Mouse (Mus musculus) hindbrain, postnatal 0 days (tissue): ENCODE measurements around the gene Olfr99. TPM values are rescaled to one million over a fixed set of nuclear protein-coding genes. Genes with fewer than 3 reads are reported as not detected.

Experiments used
- ATAC-seq: fragments of 200-750 bp; cut with Nextera tagmentation; 2 replicates; pipeline ENCODE4 v1.8.0; 2017; ENCODE audit warnings: mild to moderate bottlenecking, moderate TSS enrichment, moderate library complexity
- DNase-seq: peaks from one replicate; pipeline ENCODE4 v3.0.0-alpha.2; 2015; ENCODE audit warnings: low spot score
- H3K27ac ChIP-seq: fragments of 300-500 bp; sonication (generic); 2 replicates; pipeline ENCODE4 v1.5.1; 2014; ENCODE audit warnings: mild to moderate bottlenecking
- H3K27me3 ChIP-seq: fragments of 300-500 bp; sonication (generic); 2 replicates; pipeline ENCODE4 v1.6.1; 2014; ENCODE audit warnings: low read length, mixed read lengths; ENCODE audit not compliant: insufficient read depth
- H3K36me3 ChIP-seq: fragments of 300-500 bp; sonication (generic); 2 replicates; pipeline ENCODE4 v1.6.1; 2014; ENCODE audit warnings: low read length, mixed read lengths; ENCODE audit not compliant: insufficient read depth
- H3K4me1 ChIP-seq: fragments of 300-500 bp; sonication (generic); 2 replicates; pipeline ENCODE4 v1.6.1; 2014; ENCODE audit warnings: antibody characterized with exemption, low read length, mixed read lengths; ENCODE audit not compliant: insufficient read depth
- H3K4me2 ChIP-seq: fragments of 300-500 bp; sonication (generic); 2 replicates; pipeline ENCODE4 v1.6.1; 2014; ENCODE audit warnings: low read depth, mild to moderate bottlenecking, low read length, moderate library complexity, mixed read lengths
- H3K4me3 ChIP-seq: fragments of 300-500 bp; sonication (generic); 2 replicates; pipeline ENCODE4 v1.5.1; 2014; ENCODE audit warnings: low read length
- H3K9ac ChIP-seq: fragments of 300-500 bp; sonication (generic); replicated peaks from 2 replicates; pipeline ENCODE4 v1.6.1; 2014; ENCODE audit warnings: mild to moderate bottlenecking, low read length, moderate library complexity, mixed read lengths
- H3K9me3 ChIP-seq: fragments of 300-500 bp; sonication (generic); 2 replicates; pipeline ENCODE4 v1.6.1; 2016; ENCODE audit warnings: low read length, mixed read lengths
- CTCF ChIP-seq: IDR thresholded peaks from 2 replicates; pipeline ENCODE4 v1.5.1; 2016; ENCODE audit warnings: antibody characterized with exemption, control low read depth, low read depth
- WGBS: fragments of 180-500 bp; shearing (Covaris S2); extraction: QIAGEN DNeasy Blood & Tissue Kit; methylation state at CpG from one replicate; pipeline ENCODE4 v1.1.7; 2014; 5-methylcytosine and 5-hydroxymethylcytosine counted together
- polyA plus RNA-seq: library from polyadenylated mRNA; unstranded; fragments of >200 nt; fragmentation: Nextera tagmentation; extraction: Ambion mirVana; gene quantifications from 2 replicates; pipeline ENCODE4 v1.2.1, GENCODE M21; 2015
- total RNA-seq: library from RNA; depleted of rRNA; stranded (reverse); fragments of >200 nt; gene quantifications from 2 replicates; pipeline ENCODE4 v1.2.3, GENCODE M21; 2014

Gene Olfr99
- total and polyA plus RNA-seq, 2 experiments from 2014 or later, result not detected

- 86% methylated on average over 2 of the region's 2 CpGs for WGBS
- no peak for TF ChIP-seq CTCF
- Histone ChIP-seq H3K9ac (no peak overlapping the region), H3K4me2 (no peak overlapping the region), H3K4me1 (no peaks in the 10 kb centered on the region), H3K36me3 (no peaks in the 10 kb centered on the region), H3K27me3 (no peaks in the 10 kb centered on the region), H3K27ac (no peak overlapping the region), H3K9me3 (no peaks in the 10 kb centered on the region), H3K4me3 (no peak overlapping the region)
- DNase-seq (no peak), ATAC-seq (no peak)
Observed at GRCm38 (mm10) chr17:37275626-37276248, 7.5 kb downstream of the Olfr99 start.

- 72% methylated on average over 8 of the region's 8 CpGs for WGBS
- peak overlapping the region; percentile 97 for H3K4me2 ChIP-seq
- H3K36me3 ChIP-seq, result no peaks in the 10 kb centered on the region
- ATAC-seq (peak; percentile 39; the same call in 1 of the 2 replicates), DNase-seq (no peak)
- no peak overlapping the region for H3K27ac ChIP-seq
- peak overlapping the region; percentile 55 for H3K4me3 ChIP-seq
- no peaks in the 10 kb centered on the region for H3K27me3 ChIP-seq
- no peaks in the 10 kb centered on the region for H3K4me1 ChIP-seq
- no peaks in the 10 kb centered on the region for H3K9me3 ChIP-seq
- no peak for TF ChIP-seq CTCF
- peak overlapping the region; percentile 41 for H3K9ac ChIP-seq
Observed at GRCm38 (mm10) chr17:37270702-37271092, 12.6 kb downstream of the Olfr99 start.

- ATAC-seq, result peak; percentile 98
- Histone ChIP-seq H3K27ac (no peak within 1 kb of the TSS), H3K36me3 (no peaks in the 10 kb centered on the region), H3K4me2 (peak within 1 kb of the TSS; percentile 97), H3K9ac (peak within 1 kb of the TSS; percentile 41), H3K4me3 (peak within 1 kb of the TSS; percentile 55), H3K27me3 (no peaks in the 10 kb centered on the region), H3K4me1 (no peaks in the 10 kb centered on the region), H3K9me3 (no peaks in the 10 kb centered on the region)
- TF ChIP-seq CTCF, result no peak
- 4% methylated on average over 26 of the region's 26 CpGs for WGBS
- peak; percentile 92 for DNase-seq
Observed at GRCm38 (mm10) chr17:37270058-37270701, 13.1 kb downstream of the Olfr99 start, which contains the start of gene H2-M3. Gene H2-M3, plus strand, starts transcription at chr17:37270220.

- H3K4me1 ChIP-seq, result no peaks in the 10 kb centered on the region
- no peak within 1 kb of the TSS for H3K27ac ChIP-seq
- no peak within 1 kb of the TSS for H3K4me3 ChIP-seq
- no peaks in the 10 kb centered on the region for H3K9me3 ChIP-seq
- no peaks in the 10 kb centered on the region for H3K36me3 ChIP-seq
- H3K9ac ChIP-seq, result no peak within 1 kb of the TSS
- TF ChIP-seq CTCF, result no peak
- no peaks in the 10 kb centered on the region for H3K27me3 ChIP-seq
- no peak for ATAC-seq
- DNase-seq, result no peak
- WGBS, result 68% methylated on average over 1 of the region's 1 CpGs
- H3K4me2 ChIP-seq, result no peak within 1 kb of the TSS
Observed at GRCm38 (mm10) chr17:37263626-37264025, 19.6 kb downstream of the Olfr99 start, which contains the start of gene Olfr98. Gene Olfr98, minus strand, starts transcription at chr17:37263749.

- H3K9me3 ChIP-seq, result no peaks in the 10 kb centered on the region
- ATAC-seq (no peak), DNase-seq (no peak)
- H3K4me3 ChIP-seq, result no peak overlapping the region
- H3K4me1 ChIP-seq, result no peaks in the 10 kb centered on the region
- TF ChIP-seq CTCF, result peak; percentile 46
- H3K27ac ChIP-seq, result no peak overlapping the region
- WGBS, result 21% methylated on average over 1 of the region's 1 CpGs
- no peaks in the 10 kb centered on the region for H3K27me3 ChIP-seq
- H3K4me2 ChIP-seq, result no peak overlapping the region
- H3K9ac ChIP-seq, result no peak overlapping the region
- no peaks in the 10 kb centered on the region for H3K36me3 ChIP-seq
Observed at GRCm38 (mm10) chr17:37250544-37250943, 32.7 kb downstream of the Olfr99 start.

- no peak overlapping the region for H3K4me2 ChIP-seq
- ATAC-seq (no peak), DNase-seq (no peak)
- H3K9me3 ChIP-seq, result no peaks in the 10 kb centered on the region
- no peaks in the 10 kb centered on the region for H3K4me1 ChIP-seq
- H3K27me3 ChIP-seq, result no peaks in the 10 kb centered on the region
- no peak overlapping the region for H3K27ac ChIP-seq
- no peak for TF ChIP-seq CTCF
- no peaks in the 10 kb centered on the region for H3K36me3 ChIP-seq
- no peak overlapping the region for H3K4me3 ChIP-seq
- H3K9ac ChIP-seq, result no peak overlapping the region
Observed at GRCm38 (mm10) chr17:37249460-37249859, 33.8 kb downstream of the Olfr99 start.

- TF ChIP-seq CTCF, result peak; percentile 36
- no peaks in the 10 kb centered on the region for H3K4me1 ChIP-seq
- no peaks in the 10 kb centered on the region for H3K36me3 ChIP-seq
- ATAC-seq (peak; percentile 80), DNase-seq (peak; percentile 67)
- WGBS, result 35% methylated on average over 5 of the region's 5 CpGs
- H3K4me2 ChIP-seq, result no peak overlapping the region
- no peaks in the 10 kb centered on the region for H3K27me3 ChIP-seq
- no peak overlapping the region for H3K27ac ChIP-seq
- H3K9ac ChIP-seq, result no peak overlapping the region
- no peak overlapping the region for H3K4me3 ChIP-seq
- H3K9me3 ChIP-seq, result no peaks in the 10 kb centered on the region
Observed at GRCm38 (mm10) chr17:37246715-37247114, 36.5 kb downstream of the Olfr99 start.
